8 mouse cellular contexts compared by ENCODE assay signal in genomic region chr16:13440468-13440867, GRCm38 (mm10).
DNase-seq lines count a peak whose midpoint lies in the region; ATAC-seq and TF ChIP-seq lines count a peak whose summit lies in the region.

No protein-coding gene starts in this region.

- peak; percentile 44 for DNase-seq in forebrain, embryonic 14.5 days (ENCODE audit: low spot score)
- DNase-seq in testis, postnatal 14 days (ENCODE audit: low spot score) = no peak
- DNase-seq in limb, embryonic 10.5 days (ENCODE audit: low spot score) = peak; percentile 51
- DNase-seq in spleen, adult 2 months (ENCODE audit: low read depth in 1 of 2, low spot score in 2 of 2) = peak in 1 of 2 experiments; percentile 50
- DNase-seq in layer of hippocampus, postnatal 14 days (ENCODE audit: low spot score in 2 of 2) = no peak

- no peak overlapping the region for H3K9ac ChIP-seq in forebrain, embryonic 14.5 days (ENCODE audit: low read length)
- no peak overlapping the region for H3K9ac ChIP-seq in forebrain, embryonic 15.5 days (replicated peaks)

- no peak overlapping the region for H3K4me3 ChIP-seq in forebrain, embryonic 14.5 days (ENCODE audit: low read depth, low read length)
- H3K4me3 ChIP-seq in forebrain, embryonic 15.5 days = no peak overlapping the region
- no peak overlapping the region for H3K4me3 ChIP-seq in testis, adult 2 months (ENCODE audit: control insufficient read depth, low read depth, low read length)
- no peak overlapping the region for H3K4me3 ChIP-seq in limb, embryonic 10.5 days
- no peak overlapping the region for H3K4me3 ChIP-seq in spleen, adult 2 months (ENCODE audit: extremely low read depth, insufficient read depth, insufficient read length)

- WGBS in forebrain, embryonic 14.5 days = 45% methylated on average over 6 of the region's 6 CpGs
- WGBS in forebrain, embryonic 15.5 days = 44% methylated on average over 6 of the region's 6 CpGs
- WGBS in limb, embryonic 10.5 days = 33% methylated on average over 6 of the region's 6 CpGs
- WGBS in spleen, adult 2 months = 51% methylated on average over 6 of the region's 6 CpGs

- no peaks in the 10 kb centered on the region for H3K4me1 ChIP-seq in forebrain, embryonic 14.5 days (ENCODE audit: control insufficient read depth, insufficient read depth, low read length)
- H3K4me1 ChIP-seq in forebrain, embryonic 15.5 days = peaks cover 9% of the 10 kb centered on the region
- H3K4me1 ChIP-seq in testis, adult 2 months (ENCODE audit: control insufficient read depth, insufficient read depth, low read length) = peaks cover 4% of the 10 kb centered on the region; the same call in 1 of the 2 replicates
- H3K4me1 ChIP-seq in limb, embryonic 10.5 days = peaks cover 11% of the 10 kb centered on the region
- 0 out of 2 replicates have a peak, but pooled peaks cover 2% of the 10 kb centered on the region for H3K4me1 ChIP-seq in spleen, adult 2 months (ENCODE audit: control insufficient read depth, insufficient read depth, insufficient read length)

- no peaks in the 10 kb centered on the region for H3K9me3 ChIP-seq in forebrain, embryonic 14.5 days (replicated peaks; ENCODE audit: control insufficient read depth, low read length)
- H3K9me3 ChIP-seq in forebrain, embryonic 15.5 days = no peaks in the 10 kb centered on the region
- H3K9me3 ChIP-seq in limb, embryonic 10.5 days (replicated peaks) = no peaks in the 10 kb centered on the region

- no peak overlapping the region for H3K27ac ChIP-seq in forebrain, embryonic 14.5 days (ENCODE audit: low read depth, low read length)
- no peak overlapping the region for H3K27ac ChIP-seq in forebrain, embryonic 15.5 days (replicated peaks)
- no peak overlapping the region for H3K27ac ChIP-seq in testis, adult 2 months (ENCODE audit: control insufficient read depth, insufficient read depth, low read depth, low read length)
- H3K27ac ChIP-seq in limb, embryonic 10.5 days = no peak overlapping the region
- H3K27ac ChIP-seq in spleen, adult 2 months (ENCODE audit: insufficient read depth, low read length) = no peak overlapping the region

- no peak for ATAC-seq in forebrain, embryonic 14.5 days
- no peak for ATAC-seq in forebrain, embryonic 15.5 days (replicated peaks)
- ATAC-seq in common myeloid progenitor, adult 5-6 weeks (replicated peaks; ENCODE audit: low read depth, poor library complexity, severe bottlenecking) = peak; percentile 34; the same call in 1 of the 2 replicates

- no peaks in the 10 kb centered on the region for H3K36me3 ChIP-seq in forebrain, embryonic 14.5 days (ENCODE audit: control insufficient read depth, insufficient read depth, low read length)
- H3K36me3 ChIP-seq in forebrain, embryonic 15.5 days = no peaks in the 10 kb centered on the region
- H3K36me3 ChIP-seq in testis, adult 2 months (ENCODE audit: control insufficient read depth, insufficient read depth, low read length) = no peaks in the 10 kb centered on the region
- no peaks in the 10 kb centered on the region for H3K36me3 ChIP-seq in limb, embryonic 10.5 days
- H3K36me3 ChIP-seq in spleen, adult 2 months (ENCODE audit: control insufficient read depth, insufficient read depth, low read length) = no peaks in the 10 kb centered on the region

- no peak for TF ChIP-seq POLR2A in testis, adult 2 months (IDR thresholded peaks at IDR 0.05; ENCODE audit: control insufficient read depth, low read depth, low read length)
- TF ChIP-seq POLR2A in spleen, adult 2 months (IDR thresholded peaks at IDR 0.05; ENCODE audit: low read depth, low read length) = no peak

- H3K27me3 ChIP-seq in forebrain, embryonic 14.5 days (replicated peaks; ENCODE audit: control insufficient read depth, insufficient read depth, low read length) = no peaks in the 10 kb centered on the region
- no peaks in the 10 kb centered on the region; the same call in 1 of the 2 replicates for H3K27me3 ChIP-seq in forebrain, embryonic 15.5 days
- H3K27me3 ChIP-seq in testis, adult 2 months (ENCODE audit: control insufficient read depth, insufficient read depth, low read length) = no peaks in the 10 kb centered on the region
- H3K27me3 ChIP-seq in limb, embryonic 10.5 days (ENCODE audit: low read depth, poor library complexity, severe bottlenecking) = peaks cover 8% of the 10 kb centered on the region
- no peaks in the 10 kb centered on the region for H3K27me3 ChIP-seq in spleen, adult 2 months (ENCODE audit: control insufficient read depth, insufficient read depth, low read length)

- TF ChIP-seq CTCF in testis, adult 2 months (IDR thresholded peaks at IDR 0.05; ENCODE audit: control insufficient read depth, insufficient read depth, insufficient replicate concordance, low read depth, low read length) = peak; percentile 57; the same call in 1 of the 2 replicates
- peak; percentile 63; the same call in 1 of the 2 replicates for TF ChIP-seq CTCF in spleen, adult 2 months (IDR thresholded peaks at IDR 0.05; ENCODE audit: extremely low read depth, insufficient read depth, insufficient read length, insufficient replicate concordance)

- no peak overlapping the region for H3K4me2 ChIP-seq in forebrain, embryonic 14.5 days (ENCODE audit: low read length)
- H3K4me2 ChIP-seq in forebrain, embryonic 15.5 days (replicated peaks) = no peak overlapping the region

Comparison
In these comparisons a context has a peak if more than half of its experiments do, and no peak if none do; other contexts are left out.
1. DNase-seq: peak in forebrain, embryonic 14.5 days (single experiment) and limb, embryonic 10.5 days (single experiment); none in testis, postnatal 14 days (single experiment) and layer of hippocampus, postnatal 14 days (0 of 2).